Mouse (Mus musculus): ENCODE data around the gene Inka2.

Inka2 gene

GRCm38 (mm10) chr3:105732360-105732759, 28.0 kb downstream of the Inka2 start:
- DNase-seq = no peak

GRCm38 (mm10) chr3:105733538-105733937, 29.1 kb downstream of the Inka2 start:
- DNase-seq = no peak

GRCm38 (mm10) chr3:105735285-105735684, 30.9 kb downstream of the Inka2 start:
- DNase-seq = no peak

GRCm38 (mm10) chr3:105736148-105736547, 31.7 kb downstream of the Inka2 start:
- no peak for DNase-seq

- no peak for DNase-seq
Observed at GRCm38 (mm10) chr3:105737070-105737469, 32.7 kb downstream of the Inka2 start.

GRCm38 (mm10) chr3:105737666-105738065, 33.3 kb downstream of the Inka2 start:
- peak in 1 of 2 experiments; percentile 11 for DNase-seq

- DNase-seq = no peak
Observed at GRCm38 (mm10) chr3:105746542-105746941, 42.1 kb downstream of the Inka2 start.

- no peak for DNase-seq
Observed at GRCm38 (mm10) chr3:105750810-105751209, 46.4 kb downstream of the Inka2 start.

GRCm38 (mm10) chr3:105754184-105754583, 49.8 kb downstream of the Inka2 start:
- no peak for DNase-seq

- no peak for DNase-seq
Observed at GRCm38 (mm10) chr3:105755123-105755522, 50.7 kb downstream of the Inka2 start.

GRCm38 (mm10) chr3:105756505-105756904, 52.1 kb downstream of the Inka2 start:
- DNase-seq = no peak

GRCm38 (mm10) chr3:105757323-105758083, 53.1 kb downstream of the Inka2 start:
- DNase-seq = no peak

- no peak for DNase-seq
Observed at GRCm38 (mm10) chr3:105758098-105758497, 53.7 kb downstream of the Inka2 start.

GRCm38 (mm10) chr3:105758658-105759057, 54.3 kb downstream of the Inka2 start:
- DNase-seq = no peak

- no peak for DNase-seq
Observed at GRCm38 (mm10) chr3:105760063-105760462, 55.7 kb downstream of the Inka2 start.

GRCm38 (mm10) chr3:105763132-105763851, 58.9 kb downstream of the Inka2 start:
- DNase-seq = no peak

- DNase-seq = no peak
Observed at GRCm38 (mm10) chr3:105768529-105768928, 64.1 kb downstream of the Inka2 start.

- DNase-seq = no peak
Observed at GRCm38 (mm10) chr3:105769380-105769779, 65.0 kb downstream of the Inka2 start.

Data from kidney, postnatal 36 days (tissue).